Mouse (Mus musculus) ovary, postnatal 10 days (tissue): ENCODE measurements around the gene Gmfb.
"Not testable (repeated sequence)": the region's sequence is repeated elsewhere in the genome, so short reads cannot be mapped to it uniquely, and the experiment has no call there.

Source experiments
- DNase-seq: peaks from one replicate; pipeline ENCODE4 v3.0.0; 2022; ENCODE audit warnings: low spot score

Gmfb gene

GRCm38 (mm10) chr14:46821873-46822716, at the start of gene Gmfb:
Gene Gmfb (minus strand): TSS chr14:46822242.
- DNase-seq = peak; percentile 96

GRCm38 (mm10) chr14:46862922-46863321, 40.9 kb upstream of the Gmfb start:
- no peak for DNase-seq

GRCm38 (mm10) chr14:46853677-46854076, 31.6 kb upstream of the Gmfb start:
- no peak for DNase-seq

GRCm38 (mm10) chr14:46849769-46850168, 27.7 kb upstream of the Gmfb start:
- DNase-seq = no peak

GRCm38 (mm10) chr14:46848736-46849135, 26.7 kb upstream of the Gmfb start:
- DNase-seq = no peak

- no peak for DNase-seq
Measured at GRCm38 (mm10) chr14:46848063-46848590, 26.1 kb upstream of the Gmfb start.

- DNase-seq = no peak
Measured at GRCm38 (mm10) chr14:46845706-46846105, 23.7 kb upstream of the Gmfb start.

- no peak for DNase-seq
Measured at GRCm38 (mm10) chr14:46839326-46839725, 17.3 kb upstream of the Gmfb start.

- no peak for DNase-seq
Measured at GRCm38 (mm10) chr14:46832354-46833272, 10.6 kb upstream of the Gmfb start.

GRCm38 (mm10) chr14:46831837-46832333, 9.8 kb upstream of the Gmfb start, which contains the start of gene Cgrrf1:
Gene Cgrrf1 (plus strand): TSS chr14:46832125.
- DNase-seq = peak; percentile 84

- no peak for DNase-seq
Measured at GRCm38 (mm10) chr14:46831295-46831694, 9.3 kb upstream of the Gmfb start.

GRCm38 (mm10) chr14:46827430-46827829, 5.4 kb upstream of the Gmfb start:
- DNase-seq = no peak

- no peak for DNase-seq
Measured at GRCm38 (mm10) chr14:46823996-46824395, 2.0 kb upstream of the Gmfb start.

GRCm38 (mm10) chr14:46821271-46821872, 670 bp downstream of the Gmfb start:
- no peak for DNase-seq

- not testable (repeated sequence) for DNase-seq
Measured at GRCm38 (mm10) chr14:46819961-46820360, 2.1 kb downstream of the Gmfb start.

- no peak for DNase-seq
Measured at GRCm38 (mm10) chr14:46818743-46819142, 3.3 kb downstream of the Gmfb start.

GRCm38 (mm10) chr14:46816916-46817622, 5.0 kb downstream of the Gmfb start:
- DNase-seq = no peak

GRCm38 (mm10) chr14:46815640-46816039, 6.4 kb downstream of the Gmfb start:
- no peak for DNase-seq

- no peak for DNase-seq
Measured at GRCm38 (mm10) chr14:46807927-46808326, 14.1 kb downstream of the Gmfb start.

- DNase-seq = no peak
Measured at GRCm38 (mm10) chr14:46806186-46806585, 15.9 kb downstream of the Gmfb start.

GRCm38 (mm10) chr14:46803791-46804190, 18.3 kb downstream of the Gmfb start:
- DNase-seq = no peak
